Mouse (Mus musculus): ENCODE results near the gene Dhx37. TPM values are rescaled to one million over a fixed set of nuclear protein-coding genes. Genes with fewer than 3 reads are reported as not detected.

The Dhx37 gene
- 10 to 100 TPM; 15.4 to 16.5 TPM for polyA plus RNA-seq (2012; fragmentation: generic; extraction: Trizol)

DNA sequence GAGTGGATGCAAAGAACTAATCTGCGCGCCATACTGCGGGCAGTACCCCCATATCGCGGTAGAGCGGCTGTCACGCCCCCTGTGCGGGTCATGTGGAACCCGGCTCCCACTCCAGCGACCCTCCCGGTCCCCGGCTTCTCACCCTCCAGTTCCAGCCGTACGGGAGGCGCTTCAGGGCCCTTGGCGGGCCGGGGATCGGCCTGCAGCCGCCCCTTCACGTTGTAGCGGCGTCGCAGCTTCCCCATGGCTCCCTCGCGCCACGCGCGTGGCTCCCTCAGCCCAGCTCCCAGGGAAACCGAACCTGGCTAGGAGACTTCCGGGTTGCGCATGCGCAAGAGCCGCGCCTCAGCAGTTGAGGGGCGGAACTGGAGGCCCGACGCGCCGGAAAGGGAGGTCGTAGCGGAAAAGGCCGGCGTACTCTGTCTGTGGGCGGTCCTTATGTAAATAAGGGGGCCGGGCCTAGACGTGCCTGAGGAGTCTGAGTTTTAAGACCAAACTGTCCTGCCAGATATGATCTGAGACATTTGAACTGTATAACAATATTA is at the start of gene Dhx37:
Dhx37 (minus strand) TSS at position 329 of the 545 bp plus-strand sequence.

DNA sequence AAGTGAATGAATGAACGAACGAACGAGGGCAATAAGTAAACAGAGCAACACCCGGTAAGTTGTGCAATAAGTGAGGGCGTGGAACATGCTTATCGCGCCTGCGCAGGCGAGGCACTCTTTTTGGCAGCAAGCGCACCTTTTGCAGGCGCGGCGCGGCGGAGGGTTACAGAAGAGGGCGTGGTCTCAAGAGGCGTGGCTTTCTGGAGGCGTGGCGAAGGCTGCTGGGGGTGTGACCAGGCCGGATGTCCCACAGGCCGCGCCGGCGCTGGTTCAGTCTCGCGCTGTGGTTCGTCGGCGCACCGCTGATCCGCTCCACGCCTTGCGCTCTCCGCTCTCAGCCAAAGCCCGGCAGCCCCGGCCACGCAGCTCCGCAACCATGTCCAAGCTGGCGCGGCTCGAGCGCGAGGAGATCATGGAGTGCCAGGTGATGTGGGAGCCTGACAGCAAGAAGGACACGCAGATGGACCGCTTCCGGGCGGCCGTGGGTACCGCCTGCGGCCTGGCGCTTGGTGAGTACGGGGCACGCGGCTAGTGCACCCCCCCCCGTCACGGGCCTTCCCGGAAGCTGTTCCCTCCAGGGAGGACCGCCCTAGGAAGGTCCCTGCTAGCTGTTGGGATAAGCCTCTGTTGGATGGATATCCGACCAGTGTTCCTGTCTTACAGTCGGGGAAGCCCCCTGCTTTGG is 41.8 kb upstream of the Dhx37 start, which contains the start of gene Aacs:
Aacs (plus strand) TSS at position 214 of the 685 bp plus-strand sequence.

DNA sequence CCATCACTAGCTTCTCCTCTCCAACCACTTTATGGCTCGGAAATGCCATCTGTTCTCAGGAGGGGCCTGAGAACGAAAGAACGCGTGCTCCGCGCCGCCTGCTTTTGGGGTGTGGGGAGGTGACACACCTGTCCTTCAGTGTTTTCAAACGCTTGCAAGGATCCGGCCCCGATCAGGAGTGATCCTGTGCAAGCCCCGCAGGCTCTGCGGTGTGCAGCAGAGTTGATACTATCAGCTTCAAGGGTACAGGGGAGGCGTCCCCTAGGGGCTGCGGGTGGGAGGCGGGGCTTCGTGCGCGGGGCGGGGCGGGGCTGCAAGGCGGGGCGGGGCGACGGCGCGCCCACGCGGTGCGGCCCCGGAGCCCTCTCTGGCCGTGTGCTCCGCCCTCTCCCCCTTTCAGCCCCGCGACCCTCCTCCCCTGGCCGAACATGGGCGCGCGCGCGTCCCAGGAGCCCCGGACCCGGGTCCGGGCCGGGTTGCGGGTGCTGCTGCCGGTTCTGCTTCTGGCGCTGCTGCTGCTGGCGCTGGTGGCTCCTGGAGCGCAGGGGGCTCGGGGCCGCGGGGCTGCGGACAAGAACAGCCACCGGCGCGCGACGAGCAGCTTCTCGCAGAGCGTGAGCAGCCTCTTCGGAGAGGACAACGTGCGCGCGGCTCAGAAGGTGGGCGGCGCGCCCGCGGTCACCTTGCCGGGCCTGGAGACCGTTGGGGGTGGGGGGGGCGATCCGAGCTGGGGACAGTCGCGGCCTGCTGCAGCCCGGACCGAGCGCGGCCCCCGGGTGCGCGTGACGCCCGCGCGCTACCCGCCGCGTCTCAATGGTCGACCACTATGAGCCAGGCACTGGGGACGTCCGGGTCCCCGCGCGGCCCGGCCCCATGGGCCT is 7.6 kb upstream of the Dhx37 start, which contains the start of gene Bri3bp:
Bri3bp (plus strand) TSS at position 335 of the 881 bp plus-strand sequence.

DNA sequence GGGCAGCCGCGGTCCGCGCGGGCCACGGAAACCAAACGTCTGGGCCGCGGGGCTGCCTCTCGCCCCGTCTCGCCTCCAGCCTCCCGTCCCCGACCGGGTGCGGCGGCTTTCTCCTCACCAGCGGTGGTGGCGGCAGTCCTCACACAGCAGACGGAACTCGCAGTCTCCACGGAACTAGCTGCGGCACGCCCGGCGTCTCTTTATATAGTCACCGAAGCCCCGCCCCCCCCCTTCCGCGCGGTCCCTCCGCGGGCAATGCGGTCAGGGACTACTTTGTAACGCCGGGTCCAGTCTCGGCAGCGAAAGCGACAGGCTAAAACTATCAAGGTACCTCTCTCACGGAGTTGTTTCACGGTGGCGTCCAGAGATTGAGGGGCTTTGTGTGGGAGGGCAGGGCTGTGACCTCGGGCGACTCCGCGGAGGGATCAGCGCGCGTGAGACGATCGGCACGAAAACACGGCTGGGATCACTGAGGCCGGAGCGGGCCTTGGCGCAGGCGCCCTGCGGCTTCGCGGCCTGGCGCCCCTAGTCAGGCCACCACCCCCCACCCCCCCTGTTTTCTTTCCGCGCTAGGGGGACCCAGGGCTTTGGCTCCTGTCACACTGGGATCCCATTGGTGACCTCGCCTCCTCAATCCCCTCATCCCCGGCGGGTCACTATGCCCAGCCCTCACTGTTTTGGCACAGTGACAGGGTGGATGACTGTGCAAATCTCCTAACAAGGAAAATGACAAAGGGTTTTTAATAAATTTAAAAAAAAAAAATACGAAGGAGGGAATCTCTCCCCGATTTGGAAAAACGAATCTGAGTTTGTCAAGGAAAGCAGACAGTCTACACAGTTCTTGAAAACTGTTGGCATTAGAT is 44.1 kb downstream of the Dhx37 start, which contains the start of gene Ubc:
Ubc (minus strand) TSS at position 624 of the 863 bp plus-strand sequence.

DNA sequence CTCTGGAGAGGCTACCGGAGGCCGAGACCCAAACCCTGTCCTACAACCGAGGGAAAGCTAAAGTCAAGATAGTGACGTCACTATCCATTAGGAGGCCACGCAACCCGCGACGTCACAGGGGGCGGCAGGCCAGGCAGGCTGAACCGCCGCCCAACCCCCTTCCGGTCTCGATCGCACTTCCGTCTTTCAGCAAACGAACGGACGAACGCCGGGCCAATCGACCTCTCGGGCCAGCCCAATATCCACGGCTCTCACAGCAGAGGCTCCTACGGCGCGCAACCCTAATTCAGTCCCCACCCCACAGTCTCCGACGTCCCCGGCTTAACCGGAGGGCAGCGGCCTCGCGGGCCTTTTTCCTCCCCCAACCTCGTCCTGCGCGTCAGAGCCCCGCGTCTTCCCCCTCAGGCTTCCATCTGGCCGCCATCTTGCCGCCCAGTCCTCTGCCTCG is 44.8 kb downstream of the Dhx37 start, which contains the start of gene Gm10382:
Gm10382 (plus strand) TSS at position 192 of the 448 bp plus-strand sequence.

Other genes starting within 250 kb of the Dhx37 start
- 10 to 100 TPM; 11.4 to 18.7 TPM for gene Scarb1, start 93.0 kb downstream of the Dhx37 start, polyA plus RNA-seq (2012; fragmentation: generic; extraction: Trizol)
- under 1 TPM; 0.51 to 0.73 TPM for gene Gm10382, start 44.8 kb downstream of the Dhx37 start, polyA plus RNA-seq (2012; fragmentation: generic; extraction: Trizol)
- gene Ubc, start 43.9 kb downstream of the Dhx37 start, polyA plus RNA-seq (2012; fragmentation: generic; extraction: Trizol) = 100 to 1,000 TPM; 394 to 918 TPM
- 10 to 100 TPM; 17.7 to 27.6 TPM for gene Bri3bp, start 7.4 kb upstream of the Dhx37 start, polyA plus RNA-seq (2012; fragmentation: generic; extraction: Trizol)
- 10 to 100 TPM; 26.6 to 42.1 TPM for gene Aacs, start 41.7 kb upstream of the Dhx37 start, polyA plus RNA-seq (2012; fragmentation: generic; extraction: Trizol)
- gene Tmem132b, start 97.7 kb upstream of the Dhx37 start, polyA plus RNA-seq (2012; fragmentation: generic; extraction: Trizol) = under 1 TPM in 1 of 2 experiments, not detected in 1; 0.01 TPM

All from C3H10T1/2 (cell line).